Mouse (Mus musculus) erythroblast, embryonic 14.5 days (primary cell): ENCODE measurements at regions not wholly inside any gene's neighbourhood (a gene's known extent, or its start where the extent isn't known, plus 50 kb on each side); places are given as distances from the start of the nearest gene placed in this dataset.

Source experiments
- GATA1 ChIP-seq: IDR thresholded peaks from 2 replicates; pipeline ENCODE4 v1.6.1; 2012; ENCODE audit warnings: low read length, inconsistent platforms, mixed read lengths
- TAL1 ChIP-seq: IDR thresholded peaks from 3 replicates; pipeline ENCODE4 v1.6.1; 2012; ENCODE audit warnings: low read length, inconsistent platforms, mixed read lengths

GRCm38 (mm10) chr4:56533344-56533985 lies 206.4 kb upstream of the Gm26657 start:
- TF ChIP-seq GATA1 (no peak), TAL1 (no peak)
